Mouse (Mus musculus): ENCODE measurements around the gene Igflr1.

GRCm38 (mm10) chr7:30558656-30559442 is 6.4 kb upstream of the Igflr1 start:
- no peak for TF ChIP-seq CTCF (IDR thresholded peaks at IDR 0.05; ENCODE audit: low read depth)
- no peak for TF ChIP-seq EP300 (optimal IDR thresholded peaks at IDR 0.05)

All from stomach, postnatal 0 days (tissue).